Mouse (Mus musculus) liver, embryonic 16.5 days (tissue): ENCODE results near the gene Eva1c. TPM values are rescaled to one million over a fixed set of nuclear protein-coding genes. Genes with fewer than 3 reads are reported as not detected.

Experiments used
- ATAC-seq: fragments of 200-750 bp; cut with Nextera tagmentation; 2 replicates; pipeline ENCODE4 v1.8.0; 2017; ENCODE audit warnings: low read depth, mild to moderate bottlenecking, moderate number of reproducible peaks, moderate library complexity
- H3K27ac ChIP-seq: fragments of 300-500 bp; sonication (generic); 2 replicates; pipeline ENCODE4 v1.5.1; 2014; ENCODE audit warnings: mild to moderate bottlenecking, low read length
- H3K27me3 ChIP-seq: fragments of 300-500 bp; sonication (generic); 2 replicates; pipeline ENCODE4 v1.6.1; 2014; ENCODE audit warnings: low read depth, low read length, mixed read lengths; ENCODE audit not compliant: control insufficient read depth, insufficient read depth
- H3K36me3 ChIP-seq: fragments of 300-500 bp; sonication (generic); 2 replicates; pipeline ENCODE4 v1.6.1; 2014; ENCODE audit warnings: mild to moderate bottlenecking; ENCODE audit not compliant: control insufficient read depth, insufficient read depth
- H3K4me1 ChIP-seq: fragments of 300-500 bp; sonication (generic); 2 replicates; pipeline ENCODE4 v1.6.1; 2014; ENCODE audit warnings: low read depth, low read length, mixed read lengths; ENCODE audit not compliant: control insufficient read depth
- H3K4me2 ChIP-seq: fragments of 300-500 bp; sonication (generic); 2 replicates; pipeline ENCODE4 v1.6.1; 2014; ENCODE audit warnings: low read depth, low read length, mixed read lengths
- H3K4me3 ChIP-seq: fragments of 300-500 bp; sonication (generic); 2 replicates; pipeline ENCODE4 v1.5.1; 2014; ENCODE audit warnings: low read depth, mild to moderate bottlenecking, low read length
- H3K9ac ChIP-seq: fragments of 300-500 bp; sonication (generic); 2 replicates; pipeline ENCODE4 v1.6.1; 2014; ENCODE audit warnings: low read depth, low read length
- H3K9me3 ChIP-seq: fragments of 300-500 bp; sonication (generic); replicated peaks from 2 replicates; pipeline ENCODE4 v1.6.1; 2016; ENCODE audit warnings: low read length; ENCODE audit not compliant: control insufficient read depth
- WGBS: fragments of 180-500 bp; shearing (Covaris S2); extraction: QIAGEN DNeasy Blood & Tissue Kit; methylation state at CpG from one replicate; pipeline ENCODE4 v1.1.7; 2014; ENCODE audit not compliant: insufficient replicate concordance; 5-methylcytosine and 5-hydroxymethylcytosine counted together
- polyA plus RNA-seq: library from polyadenylated mRNA; unstranded; fragments of >200 nt; fragmentation: Nextera tagmentation; extraction: Ambion mirVana; gene quantifications from 2 replicates; pipeline ENCODE4 v1.2.1, GENCODE M21; 2015

Gene Eva1c
- polyA plus RNA-seq, 1 experiment from 2014 or later = 0.40 TPM

- H3K4me1 ChIP-seq = peaks cover 27% of the 10 kb centered on the region
- peaks cover 53% of the 10 kb centered on the region for H3K27me3 ChIP-seq
- H3K9me3 ChIP-seq = no peaks in the 10 kb centered on the region
- WGBS = under 1% methylated on average over 45 of the region's 45 CpGs
- peak overlapping the region; percentile 97 for H3K4me2 ChIP-seq
- ATAC-seq = peak; percentile 96
- peak overlapping the region; percentile 74 for H3K9ac ChIP-seq
- peak overlapping the region; percentile 79 for H3K27ac ChIP-seq
- peak overlapping the region; percentile 69 for H3K4me3 ChIP-seq
- H3K36me3 ChIP-seq = no peaks in the 10 kb centered on the region
Observed at GRCm38 (mm10) chr16:90829894-90830685, 3.6 kb downstream of the Eva1c start.

DNA sequence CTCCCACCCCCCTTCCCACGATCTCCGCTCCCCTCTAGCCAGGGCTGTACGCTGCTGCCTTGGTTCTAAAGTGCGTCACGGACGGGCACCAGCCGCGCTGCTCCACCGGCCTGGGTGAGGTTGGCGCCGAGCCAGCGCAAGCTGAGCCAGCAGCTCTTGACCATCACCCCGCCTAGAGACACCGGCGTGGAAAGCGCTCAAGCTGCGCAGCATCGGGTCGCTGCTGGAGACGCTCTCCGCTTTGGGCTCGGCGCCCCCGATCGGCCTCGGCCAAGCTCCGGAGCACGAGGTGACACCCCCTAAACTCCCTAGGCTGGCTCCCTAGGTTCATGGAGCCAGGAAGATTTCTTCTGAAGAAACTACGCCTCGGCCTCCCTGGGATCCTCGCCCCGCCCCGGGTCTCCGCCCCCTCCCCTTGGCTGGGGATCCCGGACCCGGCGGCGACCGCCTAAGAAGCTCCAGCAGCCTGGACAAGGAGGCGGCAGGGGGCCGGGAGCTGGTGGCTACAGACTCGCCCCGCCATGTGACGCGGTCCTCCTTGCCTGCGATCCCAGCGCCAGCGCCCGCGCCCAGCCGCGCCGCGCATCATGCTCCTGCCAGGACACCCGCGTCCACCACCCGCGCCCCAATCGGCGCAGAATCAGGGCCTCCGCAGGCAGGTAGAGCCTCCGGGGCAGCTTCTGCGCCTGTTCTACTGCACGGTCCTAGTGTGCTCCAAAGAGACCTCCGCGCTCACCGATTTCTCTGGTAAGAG is 4.3 kb downstream of the Eva1c start:
- Histone ChIP-seq H3K9ac (peak overlapping the region; percentile 74), H3K4me2 (peak overlapping the region; percentile 97), H3K4me3 (peak overlapping the region; percentile 69), H3K27me3 (peaks cover 54% of the 10 kb centered on the region), H3K27ac (peak overlapping the region; percentile 79), H3K4me1 (peaks cover 27% of the 10 kb centered on the region), H3K9me3 (no peaks in the 10 kb centered on the region), H3K36me3 (no peaks in the 10 kb centered on the region)
- WGBS = 1% methylated on average over 67 of the region's 67 CpGs
- peak; percentile 65 for ATAC-seq

DNA sequence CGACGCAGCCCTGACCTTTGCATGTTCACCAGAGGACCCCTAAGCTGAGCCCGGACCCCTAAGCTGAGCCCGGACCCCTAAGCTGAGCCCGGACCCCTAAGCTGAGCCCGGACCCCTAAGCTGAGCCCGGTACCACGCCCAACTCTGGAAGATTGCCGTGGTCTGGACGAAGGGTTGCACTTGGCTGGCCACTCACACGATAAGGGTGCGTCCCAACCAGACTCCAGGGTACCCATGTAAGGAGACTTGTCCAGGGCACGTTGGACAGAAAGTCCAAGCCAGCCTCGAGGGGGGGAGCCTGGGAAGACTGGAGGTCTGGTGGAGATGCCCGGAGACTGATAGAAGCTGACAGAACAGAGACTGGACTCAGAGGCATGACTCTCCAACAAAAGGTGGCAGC is 5.2 kb downstream of the Eva1c start:
- Histone ChIP-seq H3K36me3 (no peaks in the 10 kb centered on the region), H3K27ac (no peak overlapping the region), H3K4me1 (peaks cover 27% of the 10 kb centered on the region), H3K27me3 (peaks cover 56% of the 10 kb centered on the region), H3K9me3 (no peaks in the 10 kb centered on the region), H3K4me2 (peak overlapping the region; percentile 97; the same call in 1 of the 2 replicates), H3K4me3 (peak overlapping the region; percentile 69), H3K9ac (no peak overlapping the region)
- no peak for ATAC-seq
- 21% methylated on average over 15 of the region's 15 CpGs for WGBS

DNA sequence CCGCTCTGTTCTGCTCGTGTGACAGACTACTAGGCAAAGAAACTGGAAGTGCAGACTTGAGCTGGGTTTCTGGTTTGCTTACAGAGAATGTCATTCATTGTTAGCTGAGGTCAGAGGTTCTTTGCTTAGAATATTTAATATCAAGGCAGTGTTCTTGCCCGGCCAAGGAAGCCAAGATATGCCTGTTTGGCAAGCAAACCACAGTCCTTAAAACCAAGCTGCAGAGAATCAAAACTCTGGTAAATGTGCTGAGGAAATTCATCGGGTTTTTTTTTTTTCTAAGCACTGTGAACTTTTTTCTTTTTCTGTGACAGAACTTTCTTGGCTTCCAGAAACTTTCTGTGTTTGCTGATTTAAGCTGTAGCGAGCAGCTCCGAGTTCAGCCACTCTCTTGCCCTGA is 6.0 kb downstream of the Eva1c start:
- no peak overlapping the region for H3K9ac ChIP-seq
- 50% methylated on average over 6 of the region's 6 CpGs for WGBS
- no peaks in the 10 kb centered on the region for H3K36me3 ChIP-seq
- no peak for ATAC-seq
- peaks cover 27% of the 10 kb centered on the region for H3K4me1 ChIP-seq
- no peak overlapping the region for H3K27ac ChIP-seq
- H3K9me3 ChIP-seq = no peaks in the 10 kb centered on the region
- peaks cover 56% of the 10 kb centered on the region for H3K27me3 ChIP-seq
- H3K4me2 ChIP-seq = no peak overlapping the region
- H3K4me3 ChIP-seq = no peak overlapping the region

- H3K9me3 ChIP-seq = no peaks in the 10 kb centered on the region
- no peak overlapping the region for H3K9ac ChIP-seq
Observed at GRCm38 (mm10) chr16:90833041-90833791, 6.7 kb downstream of the Eva1c start.

GRCm38 (mm10) chr16:90837431-90837830 is 10.9 kb downstream of the Eva1c start:
- no peak overlapping the region for H3K9ac ChIP-seq
- H3K4me2 ChIP-seq = no peak overlapping the region
- H3K4me3 ChIP-seq = no peak overlapping the region
- no peaks in the 10 kb centered on the region for H3K9me3 ChIP-seq
- no peak for ATAC-seq
- no peaks in the 10 kb centered on the region for H3K36me3 ChIP-seq
- no peak overlapping the region for H3K27ac ChIP-seq
- H3K4me1 ChIP-seq = no peaks in the 10 kb centered on the region
- WGBS = 55% methylated on average over 8 of the region's 8 CpGs
- H3K27me3 ChIP-seq = peaks cover 27% of the 10 kb centered on the region

More at GRCm38 (mm10) chr16:90833041-90833791, 6.7 kb downstream of the Eva1c start:
- Histone ChIP-seq H3K27ac (no peak overlapping the region), H3K4me3 (no peak overlapping the region), H3K4me1 (peaks cover 27% of the 10 kb centered on the region), H3K27me3 (peaks cover 56% of the 10 kb centered on the region), H3K36me3 (no peaks in the 10 kb centered on the region), H3K4me2 (no peak overlapping the region)
- WGBS = 40% methylated on average over 9 of the region's 9 CpGs
- ATAC-seq = no peak

DNA sequence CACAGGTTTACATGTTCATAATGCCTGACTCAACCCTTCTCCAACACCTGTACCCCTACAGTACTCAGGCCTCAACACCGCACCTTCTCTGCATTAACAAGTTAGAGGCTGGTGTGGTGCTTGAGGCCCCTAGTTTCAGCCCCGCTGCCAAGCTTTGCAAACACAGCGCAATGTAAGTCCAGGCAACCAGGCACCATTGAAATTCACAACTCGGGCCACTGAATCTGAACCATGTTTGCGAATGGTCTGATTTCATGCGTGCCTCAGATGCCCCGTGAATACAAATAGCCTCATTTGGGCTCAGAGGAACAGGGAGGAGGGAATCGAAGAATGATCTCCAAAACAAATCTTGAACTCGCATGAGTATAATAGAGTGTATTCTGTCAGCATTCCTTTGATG is 15.6 kb downstream of the Eva1c start:
- 69% methylated on average over 9 of the region's 9 CpGs for WGBS
- Histone ChIP-seq H3K4me2 (no peak overlapping the region), H3K27me3 (no peaks in the 10 kb centered on the region; the same call in none of the 2 replicates), H3K9ac (no peak overlapping the region), H3K4me1 (no peaks in the 10 kb centered on the region), H3K27ac (no peak overlapping the region), H3K36me3 (no peaks in the 10 kb centered on the region), H3K9me3 (no peaks in the 10 kb centered on the region), H3K4me3 (no peak overlapping the region)
- ATAC-seq = no peak

- no peaks in the 10 kb centered on the region; the same call in 1 of the 2 replicates for H3K27me3 ChIP-seq
- no peak overlapping the region for H3K9ac ChIP-seq
- no peak for ATAC-seq
- WGBS = 63% methylated on average over 6 of the region's 6 CpGs
- H3K9me3 ChIP-seq = no peaks in the 10 kb centered on the region
- H3K4me3 ChIP-seq = no peak overlapping the region
- no peak overlapping the region for H3K27ac ChIP-seq
- H3K4me2 ChIP-seq = no peak overlapping the region
- H3K4me1 ChIP-seq = no peaks in the 10 kb centered on the region
- no peaks in the 10 kb centered on the region for H3K36me3 ChIP-seq
Observed at GRCm38 (mm10) chr16:90845038-90845437, 18.5 kb downstream of the Eva1c start.
